Mouse (Mus musculus): ENCODE data around the gene Fgf10.

- TF ChIP-seq POLR2A (IDR thresholded peaks at IDR 0.05; ENCODE audit: borderline replicate concordance, low read depth, low read length) = no peak
- TF ChIP-seq CTCF (IDR thresholded peaks at IDR 0.05; ENCODE audit: low read depth, low read length) = no peak
These were observed 159.2 kb downstream of the Fgf10 start for GRCm38 (mm10) chr13:118828604-118829381.

Measured in bone marrow macrophage, adult 2 months (primary cell).